Mouse (Mus musculus): Measurements from ENCODE around the gene Sirt7. TPM values are rescaled to one million over a fixed set of nuclear protein-coding genes. Genes with fewer than 3 reads are reported as not detected.
A peak's percentile ranks its signal among the peaks of the same experiment; 100 is the strongest.
"Not testable (repeated sequence)": the region's sequence is repeated elsewhere in the genome, so short reads cannot be mapped to it uniquely, and the experiment has no call there.

Sirt7 gene
- total RNA-seq, 2 experiments from 2014 or later, result 48.3 to 79.3 TPM

DNA sequence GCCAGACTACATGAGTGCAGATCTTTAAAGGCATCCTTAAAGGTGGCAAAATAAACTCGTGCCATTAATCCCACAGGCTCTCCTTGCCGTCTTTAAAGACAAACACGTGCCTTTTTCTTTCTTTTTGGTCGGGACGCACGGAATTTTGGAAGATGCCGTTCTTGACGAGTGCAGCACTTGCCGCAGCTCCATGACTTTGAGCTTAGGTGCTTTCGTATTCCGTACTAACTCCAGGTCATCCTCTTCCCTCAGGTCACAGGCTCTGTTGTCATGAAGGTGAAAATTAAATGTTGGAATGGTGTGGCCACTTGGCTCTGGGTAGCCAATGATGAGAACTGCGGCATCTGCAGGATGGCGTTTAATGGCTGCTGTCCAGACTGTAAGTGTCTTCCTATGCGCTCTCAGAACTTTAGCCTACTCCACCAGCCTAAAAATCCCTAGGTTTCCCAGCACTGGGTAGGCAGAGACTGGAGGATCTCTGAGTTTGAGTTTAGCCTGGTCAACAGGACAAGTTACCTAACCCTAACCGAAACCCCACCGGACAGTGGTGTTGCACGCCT, 26.0 kb downstream of the Sirt7 start:
- no peak for ATAC-seq (replicated peaks; ENCODE audit: low FRiP score, low TSS enrichment, poor library complexity, severe bottlenecking)

DNA sequence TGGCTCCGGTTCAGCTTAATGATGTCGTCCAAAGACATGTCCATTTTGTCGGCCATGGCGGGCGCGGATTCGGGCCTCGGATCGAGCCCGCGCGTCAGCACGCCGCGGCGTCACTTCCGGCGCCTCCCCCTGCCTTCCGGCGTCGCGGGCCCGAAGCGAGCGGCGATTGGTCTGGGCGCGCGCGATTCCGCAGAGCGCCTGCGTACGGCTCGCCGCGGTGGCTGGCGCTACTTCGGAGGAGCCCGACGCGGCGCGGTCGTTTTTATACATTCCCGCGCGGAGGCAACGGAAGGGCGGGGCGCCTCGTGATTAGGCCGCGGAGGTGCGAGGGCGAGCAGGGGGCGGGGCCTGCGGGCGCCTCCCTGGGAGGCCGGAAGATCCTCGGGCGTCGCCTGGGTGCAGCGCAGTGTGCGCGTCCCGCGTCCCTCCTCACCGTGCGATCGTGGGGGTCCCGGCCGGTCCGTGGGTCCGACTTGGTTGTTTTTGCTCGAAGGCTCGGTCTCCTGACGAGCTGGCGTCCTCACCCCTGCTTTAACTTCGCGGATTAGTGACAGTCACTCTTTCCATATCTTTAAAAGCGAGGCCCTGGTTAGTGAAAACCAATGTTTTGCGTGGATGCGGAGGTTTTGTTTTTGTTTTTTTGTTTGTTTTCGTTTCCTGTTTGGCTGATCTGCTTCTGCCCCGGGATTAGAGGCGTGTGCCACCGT, 26.6 kb downstream of the Sirt7 start, which contains the start of the genes Alyref and Anapc11:
Gene Alyref, minus strand, starts transcription at position 83 of the 707 bp plus-strand sequence.
Gene Anapc11, plus strand, starts transcription at position 139 of the 707 bp plus-strand sequence.
- peak; percentile 91 for ATAC-seq (replicated peaks; ENCODE audit: low FRiP score, low TSS enrichment, poor library complexity, severe bottlenecking)

DNA sequence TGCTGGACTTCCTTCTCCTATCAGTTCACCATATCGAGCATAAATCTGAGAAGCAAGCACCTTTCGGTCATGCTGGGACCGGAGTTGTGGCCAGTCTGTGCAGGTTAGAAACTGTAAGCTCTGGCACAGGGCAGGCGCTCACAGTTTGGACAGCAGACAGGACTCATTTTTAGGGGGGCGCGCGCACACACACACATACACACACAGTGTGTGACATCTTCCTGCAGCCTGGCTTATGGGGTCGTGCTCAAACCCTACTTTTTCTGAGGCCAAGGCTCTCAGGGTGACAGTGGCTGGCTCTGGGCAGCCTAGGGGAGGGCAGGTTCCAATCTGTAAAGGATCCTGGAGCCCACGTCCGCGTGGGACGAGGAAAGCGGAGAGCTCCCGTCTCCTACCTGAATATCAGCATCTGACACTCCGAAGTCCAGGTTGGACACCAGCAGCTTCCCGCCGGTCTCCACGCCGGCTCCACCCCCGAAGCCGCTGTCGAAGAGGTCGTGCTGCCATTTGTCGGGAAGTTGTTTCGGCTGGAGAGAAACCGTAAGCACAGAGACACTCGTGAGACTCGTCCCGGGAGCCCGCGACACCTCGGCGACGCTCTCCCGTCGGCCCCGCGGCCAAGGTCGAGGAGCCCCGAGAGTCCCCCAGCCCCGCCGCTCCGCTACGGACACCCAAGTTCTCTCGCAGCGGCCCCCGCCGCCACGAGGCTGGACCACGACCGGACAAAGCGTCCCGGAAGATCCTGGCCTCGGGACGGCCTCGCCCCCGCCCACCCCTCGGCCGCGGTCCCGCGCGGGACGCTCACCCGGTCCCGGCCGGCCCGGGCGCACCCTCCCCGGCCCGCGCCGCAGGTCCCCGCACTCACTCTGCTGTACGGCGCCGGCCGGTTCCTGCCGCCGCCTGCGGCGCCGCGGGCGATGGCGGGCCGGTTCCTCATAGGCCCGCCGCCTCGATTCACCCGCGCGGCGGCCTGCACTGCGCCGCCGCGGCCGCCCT, 27.5 kb downstream of the Sirt7 start:
- ATAC-seq (replicated peaks; ENCODE audit: low FRiP score, low TSS enrichment, poor library complexity, severe bottlenecking), result 0 out of 2 replicates have a peak, but pooled peaks have one; percentile 7

DNA sequence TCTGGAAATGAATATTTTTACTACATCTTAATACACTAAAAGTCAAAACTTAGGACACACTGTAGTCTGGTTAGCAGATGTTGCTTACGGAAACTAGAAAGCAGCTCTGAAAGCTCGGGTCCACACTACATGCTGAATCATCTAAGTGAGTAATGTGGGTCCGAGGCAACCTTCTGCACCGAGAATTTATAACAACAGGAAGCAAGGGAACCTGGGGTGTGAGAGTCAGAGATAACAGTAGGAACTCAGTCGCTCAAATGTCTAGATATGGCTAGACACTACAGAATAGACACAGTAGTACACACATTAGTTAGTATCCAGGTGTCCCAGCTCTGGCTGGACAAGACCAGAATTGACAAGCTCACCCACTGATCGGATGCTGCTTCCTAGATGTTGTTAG, 36.5 kb downstream of the Sirt7 start:
- peak; percentile 80 for ATAC-seq (replicated peaks; ENCODE audit: low FRiP score, low TSS enrichment, poor library complexity, severe bottlenecking)

DNA sequence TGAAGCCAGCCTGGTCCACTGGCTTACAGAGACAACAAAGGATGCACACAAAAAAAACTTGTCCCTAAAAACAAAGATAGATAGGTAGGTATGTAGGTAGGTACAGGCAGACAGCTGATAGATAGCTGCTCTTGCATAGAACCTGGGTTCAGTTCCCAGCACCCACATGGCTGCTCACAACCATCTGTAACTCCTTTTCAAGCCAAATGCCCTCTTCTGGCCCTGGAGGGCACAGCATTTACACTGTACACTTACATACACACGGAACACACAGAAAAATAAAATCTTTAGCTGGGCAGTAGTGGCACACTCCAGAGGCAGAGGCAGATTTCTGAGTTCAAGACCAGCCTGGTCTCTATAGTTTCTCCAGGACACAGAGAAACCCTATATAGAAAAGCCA, 41.1 kb downstream of the Sirt7 start:
- no peak for ATAC-seq (replicated peaks; ENCODE audit: low FRiP score, low TSS enrichment, poor library complexity, severe bottlenecking)

DNA sequence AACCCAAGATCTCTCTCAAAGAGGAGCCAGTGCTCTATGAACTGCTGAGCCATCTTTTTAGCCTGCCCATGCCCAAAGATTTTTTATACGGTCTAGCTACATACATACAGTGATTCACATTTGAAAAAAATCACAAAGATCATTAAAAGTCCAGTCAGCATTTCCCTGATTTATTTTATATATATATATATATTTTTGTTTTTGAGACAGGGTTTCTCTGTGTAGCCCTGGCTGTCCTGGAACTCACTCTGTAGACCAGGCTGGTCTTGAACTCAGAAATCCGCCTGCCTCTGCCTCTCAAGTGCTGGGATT, 42.1 kb downstream of the Sirt7 start:
- not testable (repeated sequence) for ATAC-seq (replicated peaks; ENCODE audit: low FRiP score, low TSS enrichment, poor library complexity, severe bottlenecking)

DNA sequence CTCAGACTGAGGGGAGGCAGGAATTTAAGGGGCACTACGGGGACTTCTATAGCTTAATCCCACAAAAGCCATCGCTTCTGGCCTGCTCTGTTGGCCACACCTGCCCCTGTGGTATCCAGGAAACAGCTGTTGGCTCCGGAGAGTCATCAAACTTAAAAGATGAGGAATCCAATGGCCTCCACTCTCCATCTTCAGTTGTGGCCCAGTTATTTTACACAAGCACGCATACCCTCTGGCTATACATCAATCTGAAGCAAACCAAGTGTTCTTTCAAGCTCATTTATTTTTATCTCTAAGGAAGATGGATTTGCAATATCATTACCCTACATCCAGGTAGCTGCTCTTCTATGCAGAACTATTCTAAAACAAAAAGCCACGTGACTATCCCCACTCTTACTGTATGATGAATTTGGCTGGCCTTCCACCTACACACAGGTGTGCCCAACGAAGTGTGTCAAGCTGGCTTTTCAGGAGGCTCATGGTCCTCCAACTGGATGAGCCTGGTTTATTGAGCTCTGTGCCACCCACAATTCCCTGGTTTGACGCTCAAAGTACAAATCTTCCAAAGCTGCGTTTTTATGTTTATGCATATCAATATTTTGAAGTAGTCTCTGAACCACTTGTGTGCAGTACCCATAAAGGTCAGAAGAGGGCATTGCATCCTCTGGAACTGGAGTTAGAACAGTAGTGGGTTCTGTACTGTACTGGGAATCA, 42.6 kb downstream of the Sirt7 start:
- ATAC-seq (replicated peaks; ENCODE audit: low FRiP score, low TSS enrichment, poor library complexity, severe bottlenecking), result 0 out of 2 replicates have a peak, but pooled peaks have one; percentile 16

DNA sequence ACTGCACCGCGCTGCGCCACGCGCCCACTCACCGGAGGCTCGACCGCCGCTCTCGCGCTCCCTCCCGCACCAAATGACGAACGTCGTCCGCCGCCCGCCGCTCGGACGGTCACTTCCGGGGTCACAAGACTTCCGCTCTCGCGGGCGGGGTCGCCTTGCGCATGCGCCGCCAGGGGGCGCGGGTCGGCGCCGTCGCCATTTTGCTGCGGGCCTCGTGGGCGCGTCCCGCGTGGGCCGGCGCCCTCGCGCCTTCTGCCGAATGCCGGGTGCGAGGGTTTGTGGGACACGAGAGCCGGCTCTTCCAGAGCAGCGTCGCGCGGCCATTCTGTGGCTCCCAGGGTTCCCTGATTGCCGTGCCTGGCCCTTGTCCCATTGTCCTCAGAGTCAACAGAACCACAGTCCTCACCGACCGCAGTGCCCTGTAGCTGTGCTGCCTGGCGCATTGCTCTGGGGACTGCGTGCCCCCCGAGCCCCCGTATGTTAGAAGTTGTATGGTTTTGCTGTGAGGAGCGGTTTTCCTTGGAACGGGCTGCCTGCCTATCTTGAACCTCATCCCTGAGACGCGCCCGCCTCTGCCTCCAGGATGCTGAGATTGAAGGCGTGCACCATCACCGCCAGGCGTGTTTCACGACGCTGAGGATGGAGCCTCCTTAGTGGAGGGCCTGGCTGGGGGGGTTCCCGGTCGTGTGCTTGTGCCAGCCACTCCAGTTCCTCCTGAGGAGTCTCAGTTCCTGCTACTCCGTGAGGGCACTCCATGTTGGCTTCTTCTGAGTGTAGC, 43.4 kb downstream of the Sirt7 start, which contains the start of gene Arhgdia:
Gene Arhgdia, minus strand, starts transcription at position 135 of the 778 bp plus-strand sequence.
- peak; percentile 39 for ATAC-seq (replicated peaks; ENCODE audit: low FRiP score, low TSS enrichment, poor library complexity, severe bottlenecking)

DNA sequence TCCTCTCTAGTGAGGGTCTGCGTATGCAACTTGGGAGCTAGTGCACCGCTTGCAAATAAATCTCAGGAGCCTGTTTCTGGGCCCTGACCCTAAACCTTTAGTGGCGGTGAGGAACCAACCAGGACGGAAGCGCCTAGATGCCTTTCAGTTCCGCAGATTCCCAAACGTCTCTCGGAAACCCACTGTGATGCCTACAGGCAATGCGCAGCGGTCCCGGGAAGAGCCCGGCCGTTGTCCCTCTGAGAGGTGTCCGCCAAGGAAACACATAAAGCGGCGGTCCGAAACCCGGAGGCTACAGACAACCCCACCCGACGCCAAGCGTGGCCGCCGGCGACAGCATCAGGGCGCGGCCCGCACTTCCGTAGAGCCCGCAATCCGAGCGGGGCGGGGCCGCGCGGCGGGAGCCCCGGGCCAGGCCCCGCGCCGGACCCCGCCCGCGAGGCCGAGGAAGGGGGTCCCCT, 44.1 kb downstream of the Sirt7 start:
- ATAC-seq (replicated peaks; ENCODE audit: low FRiP score, low TSS enrichment, poor library complexity, severe bottlenecking), result no peak

DNA sequence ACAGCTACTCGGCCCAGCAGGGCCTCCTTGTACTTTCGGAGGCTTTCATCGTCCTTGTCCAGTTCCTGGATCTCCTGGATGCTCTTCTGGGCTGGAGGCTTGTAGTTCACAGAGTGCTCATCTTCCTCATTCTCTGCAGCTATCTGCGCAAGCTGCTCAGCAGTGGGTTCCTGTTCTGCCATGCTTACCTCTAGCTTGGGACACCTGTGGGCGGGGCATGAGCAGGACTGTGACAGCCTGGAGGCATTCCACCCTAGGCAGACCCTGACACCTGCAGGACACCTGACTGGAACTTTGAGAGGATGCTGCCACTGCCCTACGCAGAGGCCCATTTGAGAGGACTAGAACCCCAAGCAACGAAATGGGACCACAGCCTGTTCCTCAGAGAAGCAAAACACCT, 44.9 kb downstream of the Sirt7 start:
- no peak; the same call in 1 of the 2 replicates for ATAC-seq (replicated peaks; ENCODE audit: low FRiP score, low TSS enrichment, poor library complexity, severe bottlenecking)

DNA sequence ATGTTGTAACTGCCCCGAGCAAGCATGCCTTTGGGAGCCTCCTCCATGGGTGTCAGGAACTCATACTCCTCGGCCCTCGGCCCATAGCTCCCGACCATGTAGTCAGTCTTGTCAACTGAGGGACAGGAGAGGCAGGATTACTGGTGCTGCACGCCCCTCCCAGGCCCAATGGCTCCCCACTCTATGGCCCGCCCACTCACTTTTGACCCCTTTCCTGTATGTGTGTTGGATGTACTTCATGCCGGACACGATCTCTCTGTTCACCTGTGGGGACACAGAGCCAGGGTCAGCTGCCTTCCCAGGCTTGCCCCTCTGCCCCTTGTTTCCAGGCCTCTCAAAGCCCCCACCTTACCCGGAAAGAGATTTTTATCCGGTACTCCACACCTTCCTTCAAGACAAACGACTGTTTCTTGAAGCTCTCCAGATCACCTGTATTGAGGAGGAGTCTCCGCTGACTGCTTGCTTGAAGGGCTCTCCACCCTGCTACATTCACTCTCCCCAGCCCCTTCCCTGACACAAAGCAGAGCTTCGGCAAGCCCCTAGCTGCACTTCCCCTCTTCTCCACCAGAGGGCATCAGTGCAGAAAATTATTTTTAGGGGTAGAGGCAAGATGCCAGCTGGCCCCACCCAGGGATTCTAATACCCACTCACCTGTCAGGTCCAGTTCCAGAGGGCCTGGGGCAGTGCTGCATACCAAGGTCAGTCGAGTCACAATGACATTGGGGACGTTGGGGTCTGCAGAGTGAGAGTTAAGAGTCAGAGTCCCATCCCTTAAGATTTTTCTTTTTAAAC, 45.5 kb downstream of the Sirt7 start:
- no peak for ATAC-seq (replicated peaks; ENCODE audit: low FRiP score, low TSS enrichment, poor library complexity, severe bottlenecking)

DNA sequence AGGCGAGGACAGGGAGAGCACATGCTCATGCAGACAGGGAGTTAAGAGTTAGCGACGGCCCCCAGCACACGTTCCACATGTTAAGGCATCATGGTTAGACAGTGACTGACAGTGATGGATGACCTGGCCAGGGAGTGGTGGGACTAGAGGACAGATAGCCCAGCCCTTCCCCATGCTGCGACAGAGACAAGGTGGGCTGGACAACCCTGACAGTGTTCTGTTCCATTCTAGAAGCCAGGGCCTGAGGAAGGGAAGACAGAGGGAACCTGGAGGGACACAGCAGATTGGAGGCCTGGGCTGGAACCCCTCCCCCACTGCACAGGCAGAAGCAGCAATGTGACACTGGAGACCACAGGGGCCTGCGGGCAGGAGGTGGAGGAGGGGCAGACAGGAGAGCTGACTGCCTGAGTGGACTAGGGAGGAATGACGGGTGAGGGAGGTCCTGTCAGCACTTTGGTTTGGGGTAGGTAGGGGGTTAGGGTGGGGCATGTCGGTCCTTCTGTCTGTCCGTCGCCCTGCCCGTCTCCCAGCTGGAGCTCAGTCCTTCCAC, 46.3 kb downstream of the Sirt7 start:
- ATAC-seq (replicated peaks; ENCODE audit: low FRiP score, low TSS enrichment, poor library complexity, severe bottlenecking), result no peak

DNA sequence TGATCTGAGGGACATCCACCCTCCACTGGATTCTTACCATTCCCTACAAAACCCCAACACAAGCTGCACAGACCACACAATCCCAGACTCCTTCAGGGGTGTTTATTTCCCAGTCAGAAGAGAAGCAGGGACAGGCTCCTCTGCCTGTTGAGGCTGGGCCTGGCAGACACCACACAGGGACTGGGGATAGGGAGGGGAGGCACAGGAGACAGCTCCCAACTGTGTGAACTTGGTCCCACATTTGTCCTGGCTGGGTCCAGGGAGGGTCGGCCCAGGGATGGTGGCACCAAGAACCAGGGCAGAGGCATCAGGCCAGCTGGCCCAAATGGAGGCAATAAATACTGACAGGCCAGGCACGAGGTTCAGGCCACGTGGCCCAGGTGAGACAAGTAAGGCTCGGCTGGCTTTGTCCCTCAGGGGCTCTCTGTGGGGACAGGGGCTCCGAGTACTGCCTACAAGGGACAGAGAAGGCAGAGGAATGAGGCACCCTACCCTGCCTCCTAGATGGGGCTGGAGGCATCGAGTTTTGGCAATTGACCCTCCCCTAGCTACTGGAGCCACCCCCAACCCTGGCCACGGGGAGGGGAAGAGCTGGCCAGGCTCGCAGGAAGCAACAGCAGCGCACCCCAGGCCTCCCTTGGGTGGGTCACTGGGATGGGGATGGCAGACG, 46.9 kb downstream of the Sirt7 start:
- no peak for ATAC-seq (replicated peaks; ENCODE audit: low FRiP score, low TSS enrichment, poor library complexity, severe bottlenecking)

DNA sequence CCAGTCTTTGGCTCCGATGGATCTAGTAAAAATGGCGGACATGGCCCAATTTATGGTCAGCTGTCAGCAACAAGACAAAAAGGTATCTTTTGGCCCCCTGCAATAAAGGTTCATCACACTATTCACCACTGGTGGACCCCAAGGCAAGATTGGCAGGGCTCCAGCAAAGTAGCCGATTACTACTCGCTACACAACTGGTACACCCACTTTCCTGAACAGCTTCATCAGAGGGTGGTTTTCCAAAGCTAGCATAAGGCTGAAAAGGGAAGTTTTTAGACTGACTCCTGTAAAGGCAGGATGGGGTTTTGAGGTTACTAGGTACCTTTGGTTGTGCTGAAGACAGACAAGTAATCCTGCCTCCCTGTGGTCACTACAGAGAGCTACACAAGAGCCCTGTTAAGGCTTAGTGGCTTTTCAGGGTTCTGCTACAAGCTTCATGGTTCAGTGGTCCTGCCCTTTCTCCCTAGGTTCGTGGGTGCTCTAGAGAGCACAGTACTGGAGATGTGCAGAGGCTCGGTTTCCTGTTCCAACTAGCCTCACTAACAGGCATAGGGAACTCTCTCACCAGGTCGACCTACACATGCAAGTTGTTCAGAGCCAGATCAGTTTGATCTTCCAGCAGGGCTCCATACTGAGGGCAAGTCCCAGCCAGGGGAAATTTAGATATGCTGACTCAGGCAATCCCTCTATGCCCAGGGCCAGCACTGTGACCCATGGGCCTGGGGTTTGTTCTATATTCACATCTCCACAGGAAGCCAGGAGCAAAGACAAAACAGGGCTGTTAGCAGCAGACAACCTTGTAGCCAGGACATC, 47.6 kb downstream of the Sirt7 start:
- no peak for ATAC-seq (replicated peaks; ENCODE audit: low FRiP score, low TSS enrichment, poor library complexity, severe bottlenecking)

DNA sequence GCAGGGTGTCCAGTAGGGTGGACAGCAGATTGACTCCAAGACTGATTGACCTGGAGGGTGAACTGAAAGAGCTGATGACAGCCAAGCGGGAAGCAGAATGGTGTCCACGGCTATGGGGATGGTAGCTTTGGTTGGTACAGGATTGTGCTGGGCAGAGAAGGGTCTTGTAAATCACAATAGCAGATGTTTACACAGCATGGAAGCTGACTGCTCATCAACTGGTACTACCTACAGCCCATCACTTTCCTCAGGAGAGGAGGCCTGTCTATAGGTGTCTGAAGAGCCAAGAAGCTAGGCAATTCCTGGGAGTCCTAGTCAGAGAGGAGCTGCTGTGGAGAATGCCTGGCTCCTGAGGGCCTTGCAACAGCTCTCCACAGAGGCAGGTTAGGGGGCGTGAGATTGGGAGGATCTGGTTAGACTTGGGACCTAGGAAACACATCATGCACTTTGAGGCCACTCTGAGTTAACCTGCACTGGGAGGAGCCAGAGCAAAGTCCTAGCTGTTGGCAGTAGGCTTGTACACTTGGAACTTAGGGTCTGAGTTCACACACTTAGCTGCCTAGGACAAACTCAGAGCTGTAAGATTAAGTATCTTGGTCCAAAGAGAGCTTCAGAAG, 48.6 kb downstream of the Sirt7 start:
- ATAC-seq (replicated peaks; ENCODE audit: low FRiP score, low TSS enrichment, poor library complexity, severe bottlenecking), result no peak

DNA sequence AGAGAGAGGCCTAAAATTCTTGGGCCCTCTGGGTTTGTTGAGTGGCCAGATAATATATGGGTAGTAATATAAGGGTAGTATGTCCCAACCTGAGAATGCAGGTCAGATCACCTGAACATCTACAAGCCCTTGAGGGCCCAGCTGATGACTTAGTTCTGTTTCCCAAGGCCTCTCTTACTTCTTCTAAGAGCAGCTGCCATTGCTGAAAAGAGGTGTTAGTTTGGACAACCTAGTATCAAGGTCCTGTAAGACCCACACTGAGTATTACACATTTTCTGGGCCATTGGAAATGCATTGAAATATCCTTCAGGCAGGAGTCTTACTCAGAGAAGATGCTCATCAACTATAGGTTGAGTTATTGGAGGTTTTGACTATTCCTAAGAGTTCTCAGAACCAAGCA, 49.1 kb downstream of the Sirt7 start:
- ATAC-seq (replicated peaks; ENCODE audit: low FRiP score, low TSS enrichment, poor library complexity, severe bottlenecking), result no peak

Measured in megakaryocyte-erythroid progenitor cell, adult 5-6 weeks (primary cell).